In the genomic region with DNA sequence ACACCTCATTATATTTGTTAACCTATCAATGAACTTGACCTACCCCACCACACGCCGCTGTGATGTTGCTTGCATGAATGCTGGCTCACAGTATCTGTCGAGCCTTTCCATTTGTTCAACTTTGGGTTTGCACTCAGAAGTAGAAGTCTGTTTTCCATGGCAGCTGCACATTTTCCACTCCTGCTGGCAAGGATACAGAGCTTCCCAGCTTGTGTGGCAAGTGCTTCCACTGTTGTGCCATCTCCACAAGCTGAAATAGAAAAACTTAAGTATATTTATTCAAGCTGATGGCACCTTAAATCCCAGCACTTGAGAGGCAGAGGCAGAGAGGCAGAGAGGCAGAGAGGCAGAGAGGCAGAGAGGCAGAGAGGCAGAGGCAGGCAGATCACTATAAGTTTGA, we compare ENCODE assay signal across 19 mouse cellular contexts. TPM values are rescaled to one million over a fixed set of nuclear protein-coding genes. Genes with fewer than 3 reads are reported as not detected.
DNase-seq lines count a peak whose midpoint lies in the region; ATAC-seq lines count a peak whose summit lies in the region.
"Had no signal": no experiment of that assay in that cellular context is flagged by ENCODE, and none has a peak within 500 bp of the region (broad histone marks: within the 10 kb centered on the region; RNA-seq: fewer than 3 reads in every experiment).

No protein-coding gene starts in this region.

- H3K9ac ChIP-seq in intestine, embryonic 15.5 days: no peak overlapping the region
- H3K9ac ChIP-seq: heart, embryonic 15.5 days; liver, embryonic 12.5 days; neural tube, embryonic 13.5 days had no signal

- H3K4me1 ChIP-seq in intestine, embryonic 15.5 days (replicated peaks): no peaks in the 10 kb centered on the region
- H3K4me1 ChIP-seq: embryonic facial prominence, embryonic 10.5 days; heart, embryonic 15.5 days; liver, embryonic 12.5 days; neural tube, embryonic 13.5 days had no signal

- H3K4me3 ChIP-seq in intestine, embryonic 15.5 days (replicated peaks): no peak overlapping the region
- H3K4me3 ChIP-seq: embryonic facial prominence, embryonic 10.5 days; erythroblast, embryonic 14.5 days; gastrocnemius, adult 2 months; heart, embryonic 15.5 days; liver, embryonic 12.5 days; megakaryocyte, embryonic 14.5 days; neural tube, embryonic 13.5 days had no signal

- DNase-seq in brain, adult 2 months (ENCODE audit: low read depth, low spot score): peak; percentile 76
- peak; percentile 4 to 57 for DNase-seq in frontal cortex, adult 2 months (ENCODE audit: extremely low spot score in 1 of 2, low spot score in 1 of 2)
- peak; percentile 55 for DNase-seq in layer of hippocampus, adult 9-11 months
- DNase-seq in right cerebral cortex, postnatal 10 days (ENCODE audit: low spot score in 2 of 2): peak; percentile 70 to 77
- no peak for DNase-seq in cerebellum, postnatal 36 days
- DNase-seq in urinary bladder, postnatal 14 days (ENCODE audit: low spot score): no peak
- DNase-seq: adrenal gland, postnatal 14 days; cerebellum, postnatal 10 days; gastrocnemius, adult 2 months; heart, adult 18-20 months had no signal

- no peak for ATAC-seq in intestine, embryonic 15.5 days
- ATAC-seq: CD4-positive, CD25-positive, alpha-beta regulatory T cell, adult 4 months; liver, embryonic 12.5 days had no signal

- no peaks in the 10 kb centered on the region for H3K9me3 ChIP-seq in intestine, embryonic 15.5 days
- H3K9me3 ChIP-seq: embryonic facial prominence, embryonic 10.5 days; heart, embryonic 15.5 days; liver, embryonic 12.5 days; neural tube, embryonic 13.5 days had no signal

- no peak overlapping the region for H3K27ac ChIP-seq in intestine, embryonic 15.5 days
- H3K27ac ChIP-seq: embryonic facial prominence, embryonic 10.5 days; gastrocnemius, adult 2 months; heart, embryonic 15.5 days; kidney, postnatal 0 days; neural tube, embryonic 13.5 days had no signal

- 94% methylated on average over 3 of the region's 3 CpGs for WGBS in intestine, embryonic 15.5 days

- H3K27me3 ChIP-seq in intestine, embryonic 15.5 days (replicated peaks): no peaks in the 10 kb centered on the region
- H3K27me3 ChIP-seq: heart, embryonic 15.5 days; liver, embryonic 12.5 days; megakaryocyte, embryonic 14.5 days; neural tube, embryonic 13.5 days had no signal

- no peak overlapping the region for H3K4me2 ChIP-seq in intestine, embryonic 15.5 days (replicated peaks)
- H3K4me2 ChIP-seq: heart, embryonic 15.5 days; liver, embryonic 12.5 days; neural tube, embryonic 13.5 days had no signal

- H3K36me3 ChIP-seq in intestine, embryonic 15.5 days: no peaks in the 10 kb centered on the region; the same call in 1 of the 2 replicates
- H3K36me3 ChIP-seq: embryonic facial prominence, embryonic 10.5 days; neural tube, embryonic 13.5 days had no signal

RNA-seq across cellular contexts. Expression of gene Mphosph8, which starts 39.7 kb away (rescaled TPM):
- polyA plus RNA-seq in frontal cortex, adult 2 months (2012; rRNA removed): 36.7 and 37.5 TPM in 2 replicates
- 26.3 and 26.5 TPM in 2 replicates for polyA plus RNA-seq in intestine, embryonic 15.5 days (2015; fragmentation: Nextera tagmentation; extraction: Ambion mirVana)

RNA-seq across cellular contexts. Expression of gene Parp4, which starts 52.9 kb away (rescaled TPM):
- polyA plus RNA-seq in frontal cortex, adult 2 months (2012; rRNA removed): 7.0 and 7.4 TPM in 2 replicates
- polyA plus RNA-seq in intestine, embryonic 15.5 days (2015; fragmentation: Nextera tagmentation; extraction: Ambion mirVana): 4.6 and 5.1 TPM in 2 replicates

RNA-seq across cellular contexts. Expression of gene Cenpj, which starts 53.1 kb away (rescaled TPM):
- polyA plus RNA-seq in frontal cortex, adult 2 months (2012; rRNA removed): 3.1 and 3.4 TPM in 2 replicates
- polyA plus RNA-seq in intestine, embryonic 15.5 days (2015; fragmentation: Nextera tagmentation; extraction: Ambion mirVana): 6.3 and 7.1 TPM in 2 replicates

Comparison
In these comparisons a context has a peak if more than half of its experiments do, and no peak if none do; other contexts are left out.
1. DNase-seq: peak in brain, adult 2 months (single experiment), frontal cortex, adult 2 months (2 of 2), layer of hippocampus, adult 9-11 months (single experiment) and right cerebral cortex, postnatal 10 days (2 of 2); none in cerebellum, postnatal 36 days (0 of 2) and urinary bladder, postnatal 14 days (single experiment).